Mouse (Mus musculus) v-Abl transformed pro-B cells (cell line): ENCODE measurements around the gene Mrpl50.
"Not testable (repeated sequence)": the region's sequence is repeated elsewhere in the genome, so short reads cannot be mapped to it uniquely, and the experiment has no call there.

Experiments used
- in situ Hi-C, 2 experiments: fragments of 400-800 bp; cut with MboI; formaldehyde crosslinking; loops; one replicate each; pipeline ENCODE4 v1.15.1; 2025; ENCODE audit not compliant: unreplicated experiment in 2 of 2

Mrpl50 gene

DNA sequence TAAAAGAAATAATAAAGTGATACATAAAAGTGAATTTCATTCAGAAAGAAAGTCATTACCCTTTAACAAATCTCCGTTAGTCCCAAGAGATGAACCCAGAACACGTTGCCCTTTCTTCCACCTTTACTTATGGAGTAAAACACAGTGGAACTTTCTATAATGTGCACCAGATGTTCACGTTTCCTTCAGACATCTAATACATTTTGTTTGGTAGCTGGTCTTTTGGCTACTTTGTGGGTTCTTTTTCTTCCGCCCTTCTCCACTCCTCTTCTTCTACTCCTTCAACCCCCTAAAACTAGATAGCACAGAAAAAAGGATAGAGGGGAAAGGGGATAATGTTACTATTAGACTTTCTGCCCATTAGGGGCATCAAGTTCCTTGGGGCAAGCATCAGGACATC, 8.3 kb downstream of the Mrpl50 start:
- in situ Hi-C loops, result loop anchor here in 1 of 2 experiments (10.0 kb wide), 1 partner anchor 358 kb away; no protein-coding TSS in a partner anchor

GRCm38 (mm10) chr4:49510236-49510835, 10.6 kb downstream of the Mrpl50 start:
- in situ Hi-C loops, result loop anchor here in 1 of 2 experiments (10.0 kb wide), 1 partner anchor 356 kb away; no protein-coding TSS in a partner anchor

- in situ Hi-C loops, result no loop called here
These were observed 11.7 kb downstream of the Mrpl50 start for GRCm38 (mm10) chr4:49509183-49509582.

DNA sequence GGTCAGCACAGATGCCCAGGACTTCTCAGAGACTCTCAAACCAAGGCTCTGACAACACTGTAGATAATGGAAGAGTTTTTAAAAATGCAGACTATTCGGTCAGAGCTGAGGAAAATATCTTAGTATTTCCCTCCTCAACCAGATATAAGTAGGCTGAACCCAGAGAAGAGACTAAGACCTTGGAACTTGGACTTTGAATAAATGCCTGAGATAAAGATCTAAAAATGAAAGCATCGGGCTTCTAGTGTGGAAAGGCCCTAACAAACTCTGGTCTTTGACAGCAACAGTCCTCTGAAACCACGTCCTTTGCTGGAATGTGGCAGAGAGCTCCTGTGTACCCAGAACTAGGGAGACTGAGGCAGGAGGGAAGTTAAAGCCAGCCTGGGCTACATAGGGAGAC, 14.5 kb downstream of the Mrpl50 start, which contains the start of gene Baat:
Baat (minus strand) TSS at position 172 of the 400 bp plus-strand sequence.
- in situ Hi-C loops, result no loop called here

DNA sequence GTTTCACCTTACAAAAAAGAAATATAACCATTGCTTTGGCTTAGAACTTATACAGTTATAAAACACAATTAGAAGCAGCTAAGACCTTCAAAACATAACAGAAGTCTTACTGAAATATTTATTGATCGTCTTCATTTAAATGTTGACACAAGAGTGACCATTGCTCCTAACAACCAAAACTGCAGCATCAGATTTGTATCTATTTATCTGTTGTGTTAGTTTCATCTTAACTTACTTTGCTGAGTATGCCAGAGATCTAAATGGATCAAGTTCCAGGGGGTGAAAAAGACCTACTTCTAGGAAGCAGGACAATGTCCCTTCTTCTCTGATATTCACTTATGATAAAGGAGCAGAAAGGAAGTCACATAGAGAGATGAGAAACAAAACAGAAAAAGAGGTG, 17.3 kb downstream of the Mrpl50 start:
- in situ Hi-C loops, result no loop called here

DNA sequence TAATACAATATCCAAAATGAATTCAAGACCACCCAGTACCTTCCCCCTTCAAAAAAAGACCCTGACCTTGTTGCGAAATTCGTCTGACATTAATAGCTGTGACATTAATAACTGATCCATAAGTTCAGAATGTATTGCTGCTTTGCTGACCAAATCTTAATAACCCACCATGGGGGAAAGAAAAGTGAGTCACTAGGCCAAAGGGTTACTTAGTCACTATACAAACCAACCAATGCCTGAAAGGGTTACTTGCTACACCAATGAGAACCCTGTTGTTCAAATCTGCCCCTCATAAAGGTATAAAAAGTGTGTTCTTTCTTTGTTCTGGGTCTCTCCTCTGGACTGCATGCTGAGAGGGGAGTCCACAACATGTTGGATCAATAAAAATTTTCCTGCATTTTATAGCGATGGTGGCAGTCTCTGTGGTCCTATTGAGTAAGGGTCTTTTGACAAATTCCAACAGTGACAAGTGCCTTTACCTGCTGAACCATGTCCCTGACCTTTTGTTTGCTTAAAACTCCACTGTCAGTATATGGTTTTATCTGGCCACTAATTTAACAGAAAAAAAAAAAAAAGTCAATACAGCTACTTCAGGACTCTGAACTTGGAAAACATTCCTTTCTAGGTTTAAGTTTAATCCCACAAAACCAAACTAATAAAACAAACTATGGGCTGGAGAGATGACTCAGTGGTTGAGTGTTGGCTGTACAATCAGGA, 34.8 kb downstream of the Mrpl50 start:
- in situ Hi-C loops, result not testable (repeated sequence)

GRCm38 (mm10) chr4:49485442-49485841, 35.5 kb downstream of the Mrpl50 start:
- in situ Hi-C loops, result no loop called here

GRCm38 (mm10) chr4:49480896-49481295, 40.0 kb downstream of the Mrpl50 start:
- in situ Hi-C loops, result no loop called here

GRCm38 (mm10) chr4:49480104-49480760, 40.7 kb downstream of the Mrpl50 start:
- in situ Hi-C loops, result no loop called here

DNA sequence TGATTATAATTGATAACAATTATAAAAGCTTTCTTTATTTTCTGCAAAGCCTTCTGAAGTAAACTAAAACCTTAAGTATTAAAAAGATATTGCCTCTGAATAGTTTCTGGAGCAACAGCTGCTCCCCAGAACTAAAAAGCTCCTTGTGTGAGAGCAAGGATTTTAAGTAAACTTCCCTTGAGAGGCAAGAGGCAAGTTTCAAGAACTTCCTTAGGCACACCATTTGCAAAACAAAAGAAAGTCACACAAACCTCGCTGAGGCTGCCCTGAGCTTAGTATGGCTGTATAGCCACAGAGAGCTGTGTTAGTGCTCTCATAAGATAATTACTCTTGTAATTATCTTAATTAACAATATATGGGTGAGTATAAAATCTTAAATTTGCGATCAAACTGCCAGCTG, 41.9 kb downstream of the Mrpl50 start:
- in situ Hi-C loops, result not testable (repeated sequence)

DNA sequence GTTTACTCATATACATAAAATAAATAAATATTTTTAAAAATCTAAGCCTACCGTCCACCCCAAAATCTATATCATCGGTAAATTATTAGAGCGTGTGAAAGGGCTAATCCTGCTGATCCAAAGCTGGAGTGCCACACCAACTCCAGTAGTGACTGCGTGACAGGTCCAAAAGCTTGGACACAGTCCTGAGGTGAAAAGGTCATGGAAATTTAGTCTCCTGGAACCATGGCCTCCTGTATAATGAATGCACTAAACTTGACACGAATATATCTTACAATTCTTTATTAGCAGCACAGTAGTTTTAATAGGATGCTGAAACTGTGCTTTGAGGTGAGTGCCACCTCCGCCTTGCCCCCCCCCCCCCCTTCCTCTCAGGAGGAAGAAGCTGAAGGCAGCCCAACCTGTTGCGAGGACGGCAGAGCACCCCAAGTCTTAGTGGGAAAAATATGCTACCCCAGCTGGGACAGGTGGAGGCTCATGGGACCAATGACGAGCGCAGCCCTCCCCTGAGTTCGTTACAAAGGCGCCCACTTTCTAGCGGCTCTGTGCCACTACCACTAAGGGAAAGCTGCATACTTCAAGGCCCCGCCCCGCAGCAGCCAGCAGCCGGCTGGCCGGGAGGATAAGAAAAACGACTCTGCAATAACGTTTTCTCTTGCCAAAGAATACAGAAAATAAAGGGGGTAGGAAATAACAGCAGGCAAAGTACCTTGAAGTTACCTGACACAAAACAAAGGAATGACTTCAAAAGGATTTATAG, 42.6 kb downstream of the Mrpl50 start:
- in situ Hi-C loops, result no loop called here

DNA sequence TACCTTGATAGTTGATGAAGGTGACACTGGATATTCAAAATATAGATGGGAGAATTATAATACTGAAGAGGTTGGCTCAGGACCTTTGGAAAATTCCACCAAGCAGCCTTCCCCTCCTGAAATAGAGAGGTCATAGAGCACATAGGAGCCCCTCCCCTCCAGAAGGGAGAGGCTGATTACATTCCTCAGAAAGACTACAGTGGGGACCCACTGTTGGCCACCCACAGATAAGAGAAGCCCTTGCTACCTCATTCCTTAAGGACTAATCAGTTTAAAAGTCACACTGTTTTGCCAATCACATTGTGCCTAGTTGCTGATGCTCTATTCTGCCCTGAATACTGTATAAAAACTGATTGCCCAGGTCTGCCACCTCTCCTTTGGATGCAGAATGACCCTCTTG, 46.3 kb downstream of the Mrpl50 start:
- in situ Hi-C loops, result no loop called here

- in situ Hi-C loops, result no loop called here
These were observed 47.3 kb downstream of the Mrpl50 start, which contains the start of gene Acnat1 for GRCm38 (mm10) chr4:49473435-49474100. Gene Acnat1, minus strand, starts transcription at chr4:49473912.

DNA sequence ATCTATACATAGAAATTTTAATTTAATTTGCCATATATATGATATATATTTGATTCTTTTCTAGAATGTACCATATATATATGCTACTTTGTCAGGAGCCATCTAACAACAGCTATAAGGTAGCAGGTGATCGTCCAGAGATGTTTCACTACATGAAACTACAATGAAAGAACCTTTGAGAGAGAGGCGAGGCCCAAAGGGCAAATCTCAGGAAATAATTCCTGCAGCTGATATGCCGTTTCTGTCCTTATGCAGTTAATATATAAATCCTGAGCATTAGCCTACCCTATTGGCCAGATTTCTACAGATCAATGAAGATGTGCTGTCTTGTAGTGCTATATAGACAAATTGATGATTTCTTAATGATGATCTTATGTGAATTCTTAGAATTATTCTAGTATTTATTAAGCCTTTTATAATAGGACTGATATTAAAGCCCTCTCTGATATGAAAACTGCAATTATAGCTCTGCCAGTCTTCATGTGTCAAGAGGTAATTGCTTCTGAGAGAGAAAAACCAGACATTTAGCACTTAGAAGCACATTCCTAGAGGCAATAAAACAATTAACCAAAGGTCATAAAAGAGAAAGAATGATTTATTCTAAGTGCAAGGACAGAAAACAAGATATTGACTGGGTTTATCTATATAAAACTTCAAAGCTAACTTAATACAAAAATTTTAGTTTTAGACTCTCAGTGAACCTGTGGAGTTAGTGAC, 51.3 kb downstream of the Mrpl50 start:
- in situ Hi-C loops, result no loop called here

GRCm38 (mm10) chr4:49467360-49467759, 53.5 kb downstream of the Mrpl50 start:
- in situ Hi-C loops, result no loop called here
